Mouse (Mus musculus) skeletal muscle tissue, adult 2 months (tissue): ENCODE results near the gene Srd5a3.
"Not testable (repeated sequence)": the region's sequence is repeated elsewhere in the genome, so short reads cannot be mapped to it uniquely, and the experiment has no call there.

Experiments used
- DNase-seq: peaks from one replicate; pipeline ENCODE4 v3.0.0-alpha.2; 2012; ENCODE audit warnings: low read depth, low spot score

The Srd5a3 gene

DNA sequence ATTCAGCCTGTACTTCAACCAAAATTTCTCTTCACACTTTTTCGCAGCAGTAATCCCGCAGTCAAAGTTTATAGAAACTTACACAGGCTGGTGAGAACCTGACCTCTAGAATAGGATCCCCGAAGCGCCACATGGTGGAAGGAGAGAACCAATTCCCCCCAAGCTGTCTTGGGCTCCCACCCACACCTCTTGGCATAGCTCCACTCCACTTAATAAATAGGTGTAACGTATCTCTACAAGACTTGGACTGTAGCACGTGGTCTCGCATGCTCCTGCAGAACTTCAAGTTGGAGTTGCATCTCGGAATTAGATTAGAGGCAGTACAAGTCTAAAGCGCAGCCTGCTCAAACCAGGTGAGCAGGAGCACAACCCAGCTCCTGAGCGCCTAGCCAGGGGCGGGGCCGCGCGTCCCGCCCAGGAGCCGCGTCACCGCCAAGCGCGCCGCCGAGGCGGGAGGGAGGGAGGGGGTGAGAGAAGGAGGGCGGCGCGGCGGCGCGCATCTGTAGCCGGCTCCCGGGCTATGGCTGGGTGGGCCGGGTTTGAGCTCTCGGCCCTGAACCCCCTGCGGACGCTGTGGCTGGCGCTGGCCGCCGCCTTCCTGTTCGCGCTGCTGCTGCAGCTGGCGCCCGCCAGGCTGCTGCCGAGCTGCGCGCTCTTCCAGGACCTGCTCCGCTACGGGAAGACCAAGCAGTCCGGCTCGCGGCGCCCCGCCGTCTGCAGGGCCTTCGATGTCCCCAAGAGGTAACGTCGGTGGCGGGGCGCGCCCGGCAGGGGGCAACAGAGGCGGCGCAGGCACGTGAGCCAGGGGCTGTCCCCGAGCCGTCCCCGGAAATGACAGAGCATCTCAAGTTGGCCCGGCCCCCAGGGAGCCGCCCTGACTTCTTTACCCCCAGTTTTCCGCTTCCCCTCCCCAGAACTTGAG, at the start of gene Srd5a3:
Gene Srd5a3 (plus strand): TSS at position 464 of the 922 bp plus-strand sequence.
- DNase-seq = peak; percentile 89

- not testable (repeated sequence) for DNase-seq
Measured at GRCm38 (mm10) chr5:76103809-76104208, 36.3 kb upstream of the Srd5a3 start.

DNA sequence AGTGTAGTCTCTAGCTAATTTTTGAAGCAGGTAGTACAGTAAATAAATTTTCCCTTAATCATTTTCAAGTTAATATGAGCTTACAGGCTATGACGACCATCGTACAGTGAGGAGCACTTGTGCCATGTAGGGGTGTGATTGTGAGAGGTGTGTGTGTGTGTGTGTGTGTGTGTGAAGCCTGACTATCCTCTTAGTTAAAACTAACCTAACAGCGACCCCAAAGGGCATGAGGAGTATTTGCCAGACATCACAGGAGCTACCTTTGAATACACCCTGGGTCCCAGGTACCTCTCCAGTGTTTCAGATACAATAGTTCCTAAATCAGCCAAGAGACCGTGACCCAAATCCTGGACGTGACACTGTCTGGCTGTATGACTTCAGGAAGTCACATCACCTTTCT, 32.8 kb upstream of the Srd5a3 start:
- no peak for DNase-seq

- no peak for DNase-seq
Measured at GRCm38 (mm10) chr5:76108496-76108895, 31.6 kb upstream of the Srd5a3 start.

DNA sequence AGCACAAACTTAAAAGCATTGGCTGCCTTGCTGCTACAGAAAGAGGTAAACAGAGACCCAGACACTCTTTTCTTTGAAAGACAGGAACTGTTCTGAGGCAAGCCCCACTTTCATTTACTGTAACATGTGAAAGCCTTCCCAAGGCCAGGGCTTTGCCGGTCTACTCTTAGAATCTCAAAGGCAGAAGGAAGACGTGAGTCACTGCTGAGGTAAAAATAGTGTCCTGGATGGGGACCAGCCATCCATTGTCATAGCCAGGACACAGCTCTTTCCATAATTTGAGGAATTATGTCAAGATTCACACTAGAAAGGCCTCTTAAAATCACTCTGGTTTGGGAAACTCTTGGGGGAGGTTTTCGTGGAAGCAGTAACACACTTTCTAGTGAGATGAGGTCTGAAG, 28.9 kb upstream of the Srd5a3 start:
- no peak for DNase-seq

DNA sequence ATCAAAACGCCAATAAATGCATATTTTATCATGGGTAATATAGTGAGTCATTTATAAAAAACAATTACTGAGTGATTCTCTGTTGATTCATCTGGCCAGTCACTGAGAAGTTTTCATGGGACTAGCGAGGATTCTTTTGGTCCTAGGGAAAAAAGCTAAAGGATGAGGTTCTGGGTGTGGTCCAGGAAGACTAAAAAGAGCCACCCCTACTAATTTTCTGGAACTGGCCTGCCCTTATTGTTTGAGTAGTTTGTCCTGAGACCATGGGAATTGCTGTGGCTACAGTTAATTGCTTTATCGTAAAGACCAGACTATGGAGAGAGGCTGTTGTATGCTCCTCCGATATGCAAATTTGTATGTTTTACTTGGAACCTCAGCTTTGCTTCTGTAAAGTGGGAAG, 28.1 kb upstream of the Srd5a3 start:
- DNase-seq = no peak

GRCm38 (mm10) chr5:76115436-76116041, 24.5 kb upstream of the Srd5a3 start:
- DNase-seq = no peak

DNA sequence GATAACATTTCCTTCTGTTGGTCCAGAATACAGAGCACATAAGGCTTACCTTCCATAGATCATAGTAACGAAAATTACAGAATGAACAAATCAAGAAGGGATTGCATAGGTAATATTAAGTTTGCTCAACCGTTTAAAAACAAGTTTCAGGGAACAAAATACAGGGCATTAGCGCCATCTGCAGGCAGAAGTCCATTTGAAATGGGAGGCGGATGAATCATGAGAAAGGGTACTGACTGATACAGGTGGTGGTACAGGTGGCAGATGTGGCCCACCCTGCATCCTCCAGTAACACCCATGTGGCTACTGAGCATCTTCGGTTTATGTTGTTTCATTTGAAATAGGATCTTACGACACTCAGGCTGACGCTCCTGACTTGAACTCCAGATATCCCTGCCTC, 21.6 kb upstream of the Srd5a3 start:
- no peak for DNase-seq

DNA sequence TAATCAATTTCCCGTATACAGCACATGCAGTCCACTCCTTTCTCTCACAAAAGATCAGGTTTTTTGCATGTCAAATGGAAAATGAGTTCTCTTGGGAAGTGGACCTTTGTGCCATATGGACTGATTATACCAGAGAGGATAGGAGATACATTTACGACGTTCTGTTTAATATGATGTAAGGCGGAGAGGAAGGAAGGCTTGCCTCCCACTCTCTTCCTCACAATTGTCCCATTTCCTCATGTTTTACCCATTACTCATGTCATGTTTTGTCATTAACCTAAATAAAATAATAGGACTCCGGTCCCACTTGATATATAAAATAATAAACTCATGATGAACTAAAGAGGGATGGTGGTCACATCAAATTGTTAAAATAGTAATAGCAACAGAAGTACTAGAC, 19.4 kb upstream of the Srd5a3 start:
- DNase-seq = no peak

GRCm38 (mm10) chr5:76127584-76128316, 12.3 kb upstream of the Srd5a3 start:
- no peak for DNase-seq

GRCm38 (mm10) chr5:76130292-76130691, 9.8 kb upstream of the Srd5a3 start:
- no peak for DNase-seq

DNA sequence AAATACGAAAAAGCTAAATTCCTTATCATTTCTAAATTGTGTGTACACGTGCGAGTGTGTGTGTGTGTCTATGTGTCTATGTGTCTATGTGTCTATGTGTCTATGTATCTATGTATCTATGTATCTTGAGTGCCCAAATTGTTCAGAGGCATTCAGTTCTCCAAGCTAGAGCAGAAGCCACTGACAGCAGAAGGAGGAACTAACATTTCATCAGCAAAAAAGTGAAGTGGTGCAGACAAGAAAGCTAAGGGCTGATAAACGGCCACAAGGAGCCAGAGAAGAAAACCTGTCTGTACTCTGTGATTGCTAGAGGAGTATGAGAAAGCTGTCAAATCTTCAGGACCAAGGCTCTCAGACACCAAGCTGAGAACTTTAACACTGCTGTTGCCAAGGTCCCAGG, 8.1 kb upstream of the Srd5a3 start:
- no peak for DNase-seq

DNA sequence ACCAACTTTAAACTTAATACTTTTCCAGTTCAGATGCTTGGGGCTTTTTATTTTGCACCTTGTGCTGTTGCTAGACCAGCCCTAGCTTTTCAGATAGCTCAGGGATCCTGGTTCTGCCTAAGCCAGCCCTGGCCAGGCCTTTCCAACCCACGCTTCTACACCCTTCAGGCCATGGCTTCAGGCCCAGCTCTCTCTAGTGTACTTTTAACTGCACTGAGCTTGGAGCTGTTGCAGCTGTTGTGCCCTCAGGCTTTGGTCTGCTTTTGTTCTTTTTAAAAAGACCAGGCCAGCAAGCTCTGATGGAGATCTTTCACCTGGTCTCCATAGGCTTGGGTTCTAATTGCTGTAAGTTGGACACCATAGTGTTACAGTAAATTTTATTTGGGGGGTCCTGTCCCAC, 4.4 kb upstream of the Srd5a3 start:
- DNase-seq = no peak

DNA sequence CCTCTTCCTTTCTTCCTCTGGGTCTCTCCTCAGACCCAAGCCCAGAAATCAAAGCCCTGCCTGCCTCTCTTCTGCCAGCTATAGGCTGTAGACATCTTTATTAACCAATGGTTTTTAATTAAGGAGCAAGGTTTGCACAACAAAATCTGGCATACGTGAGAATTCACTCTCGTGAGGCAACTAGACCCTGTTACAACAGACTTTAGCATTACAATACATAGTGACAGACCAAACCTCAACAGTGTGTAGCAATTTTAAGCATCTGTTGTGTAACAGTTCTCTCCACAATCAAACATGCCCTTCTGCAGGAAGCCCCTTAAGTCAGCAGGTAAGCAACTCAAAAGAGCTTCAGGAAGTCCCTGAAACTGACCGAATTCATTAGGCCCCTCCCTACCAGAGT, 3.8 kb upstream of the Srd5a3 start:
- no peak for DNase-seq

- no peak for DNase-seq
Measured at GRCm38 (mm10) chr5:76137586-76137985, 2.5 kb upstream of the Srd5a3 start.

DNA sequence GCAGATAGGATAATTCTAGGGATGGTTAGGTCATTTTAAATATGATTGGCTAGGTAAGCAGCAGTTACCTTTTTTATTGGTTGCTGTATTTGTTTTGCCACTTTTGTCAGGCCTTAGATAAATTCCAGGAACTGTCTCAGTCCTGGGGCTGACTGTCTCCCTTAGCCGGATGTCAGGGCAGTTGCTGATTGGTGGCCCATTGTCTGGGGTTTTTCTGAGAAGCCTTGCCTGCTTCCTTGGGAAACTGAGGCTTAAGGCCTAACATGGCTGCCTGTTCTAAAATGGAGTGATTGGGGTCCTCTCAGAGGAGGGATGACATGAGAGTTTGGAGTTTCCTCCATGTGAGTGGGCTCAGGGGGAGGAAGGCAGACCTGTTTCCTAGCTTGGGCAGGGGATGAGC, 2.0 kb upstream of the Srd5a3 start:
- no peak for DNase-seq

GRCm38 (mm10) chr5:76138512-76138911, 1.6 kb upstream of the Srd5a3 start:
- no peak for DNase-seq

DNA sequence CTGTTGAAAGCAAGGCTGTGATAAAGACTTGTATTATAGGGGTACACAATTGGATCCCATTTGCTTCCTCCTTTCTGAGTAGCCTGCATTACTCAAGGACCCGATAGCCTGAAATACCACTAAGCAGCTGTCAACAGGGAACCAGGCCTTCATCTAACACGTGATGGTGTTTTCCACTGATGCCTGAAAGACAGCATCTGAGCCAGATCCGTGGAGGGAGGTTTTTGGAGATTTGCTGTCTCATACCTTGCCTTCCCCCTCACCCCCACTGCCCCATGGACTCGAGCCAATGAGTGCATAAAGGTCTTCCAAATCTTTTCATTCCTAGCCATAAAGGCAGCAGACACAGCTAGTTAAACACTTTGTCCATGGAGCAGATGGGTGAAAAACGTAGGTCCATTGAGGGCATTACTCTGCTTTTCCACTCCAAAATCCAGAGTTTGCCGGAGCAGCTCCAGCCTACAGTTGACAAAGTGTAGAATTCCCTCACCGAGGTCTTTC, 850 bp upstream of the Srd5a3 start:
- no peak for DNase-seq

DNA sequence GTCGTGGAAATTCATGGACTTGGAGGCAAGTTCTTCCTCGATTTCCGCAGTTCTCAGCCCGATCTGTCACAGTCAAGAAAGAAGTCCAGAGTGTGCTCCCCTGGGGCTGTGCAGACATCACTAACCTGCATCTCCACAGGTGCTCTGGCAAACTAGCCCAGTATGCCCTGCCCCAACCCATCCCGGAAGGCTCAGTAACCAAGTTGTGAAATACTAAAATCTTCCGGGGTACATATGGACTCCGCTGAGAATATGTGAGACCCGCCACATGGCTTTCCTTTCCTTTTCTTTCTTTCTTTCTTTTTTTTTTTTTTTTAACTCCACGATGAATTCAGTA, 627 bp downstream of the Srd5a3 start:
- no peak for DNase-seq

- no peak for DNase-seq
Measured at GRCm38 (mm10) chr5:76143356-76143755, 3.3 kb downstream of the Srd5a3 start.

GRCm38 (mm10) chr5:76146401-76146800, 6.3 kb downstream of the Srd5a3 start:
- no peak for DNase-seq

GRCm38 (mm10) chr5:76149436-76149835, 9.4 kb downstream of the Srd5a3 start:
- DNase-seq = no peak
